Mouse (Mus musculus) erythroblast, embryonic 14.5 days (primary cell): Measurements from ENCODE around the gene Grip1. TPM values are rescaled to one million over a fixed set of nuclear protein-coding genes. Genes with fewer than 3 reads are reported as not detected.

Experiments used
- H3K27me3 ChIP-seq: 2 replicates; pipeline ENCODE4 v1.6.1; 2012; ENCODE audit warnings: inconsistent platforms; ENCODE audit not compliant: control insufficient read depth
- H3K36me3 ChIP-seq: 2 replicates; pipeline ENCODE4 v1.6.1; 2012; ENCODE audit warnings: mild to moderate bottlenecking, inconsistent platforms; ENCODE audit not compliant: control insufficient read depth
- H3K4me1 ChIP-seq: 2 replicates; pipeline ENCODE4 v1.6.1; 2012; ENCODE audit warnings: inconsistent platforms; ENCODE audit not compliant: control insufficient read depth
- H3K4me3 ChIP-seq: replicated peaks from 2 replicates; pipeline ENCODE3; 2012; ENCODE audit warnings: moderate library complexity, mild to moderate bottlenecking, inconsistent platforms
- H3K9me3 ChIP-seq: 2 replicates; pipeline ENCODE4 v1.6.1; 2012; ENCODE audit warnings: low read length, inconsistent platforms, mixed read lengths; ENCODE audit not compliant: control insufficient read depth
- GATA1 ChIP-seq: IDR thresholded peaks from 2 replicates; pipeline ENCODE4 v1.6.1; 2012; ENCODE audit warnings: low read length, inconsistent platforms, mixed read lengths
- TAL1 ChIP-seq: IDR thresholded peaks from 3 replicates; pipeline ENCODE4 v1.6.1; 2012; ENCODE audit warnings: low read length, inconsistent platforms, mixed read lengths
- polyA plus RNA-seq: library from polyadenylated mRNA; stranded (reverse); fragments of >175 nt; gene quantifications from 2 replicates; pipeline ENCODE4 v1.2.3, GENCODE M21; 2012

Grip1 gene
- polyA plus RNA-seq, 1 experiment: not detected

DNA sequence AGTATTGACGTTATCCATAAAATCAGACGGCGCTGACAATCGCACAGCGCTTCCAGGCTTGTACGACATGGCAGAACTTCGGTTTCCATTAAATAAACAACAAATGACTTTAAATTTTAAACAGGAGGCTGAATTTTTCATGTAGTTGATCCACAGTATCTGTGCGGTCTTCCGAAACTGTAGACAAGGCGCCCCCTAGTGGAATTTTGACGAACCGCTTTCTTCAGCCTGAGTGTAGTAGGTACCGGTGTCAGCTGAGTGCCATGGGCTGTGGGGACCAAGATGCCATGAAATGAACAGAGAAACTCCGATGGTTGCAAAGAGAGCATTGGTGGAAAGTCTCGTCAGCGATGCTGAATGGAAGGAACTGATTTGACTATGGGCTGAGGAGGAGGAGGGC is 677.0 kb downstream of the Grip1 start:
- TF ChIP-seq GATA1 (no peak), TAL1 (no peak)
- peaks cover 5% of the 10 kb centered on the region for H3K27me3 ChIP-seq

DNA sequence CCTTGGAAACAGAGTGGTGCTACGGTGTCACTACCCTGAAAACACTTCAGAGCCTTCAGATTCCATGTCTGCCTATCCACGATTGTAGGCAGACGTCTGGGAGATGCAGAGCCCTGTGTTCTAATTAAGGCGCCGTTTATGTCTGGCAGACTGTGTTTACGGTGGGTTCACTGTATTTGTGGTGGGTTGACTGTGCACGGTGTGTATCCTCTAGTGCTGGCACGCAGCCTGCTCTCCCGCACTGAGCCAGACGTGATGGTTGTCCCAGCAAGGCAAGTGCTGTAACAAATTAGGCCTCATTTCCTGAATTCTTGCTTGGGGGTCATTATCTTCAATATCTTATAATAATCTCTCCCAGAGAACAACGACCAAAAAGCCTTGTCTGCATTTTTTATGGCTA is 680.1 kb downstream of the Grip1 start:
- Histone ChIP-seq H3K4me3 (no peak overlapping the region), H3K4me1 (no peaks in the 10 kb centered on the region), H3K9me3 (no peaks in the 10 kb centered on the region), H3K27me3 (peaks cover 4% of the 10 kb centered on the region), H3K36me3 (no peaks in the 10 kb centered on the region)
- no peak for TF ChIP-seq TAL1
- TF ChIP-seq GATA1: no peak

More for the DNA sequence above, 677.0 kb downstream of the Grip1 start:
- H3K4me3 ChIP-seq: no peak overlapping the region
- no peaks in the 10 kb centered on the region for H3K9me3 ChIP-seq
- no peaks in the 10 kb centered on the region for H3K36me3 ChIP-seq
- no peaks in the 10 kb centered on the region for H3K4me1 ChIP-seq

GRCm38 (mm10) chr10:120136020-120136562 is 682.5 kb downstream of the Grip1 start:
- H3K4me1 ChIP-seq: no peaks in the 10 kb centered on the region
- H3K27me3 ChIP-seq: no peaks in the 10 kb centered on the region
- no peaks in the 10 kb centered on the region for H3K9me3 ChIP-seq
- H3K4me3 ChIP-seq: no peak overlapping the region
- no peaks in the 10 kb centered on the region for H3K36me3 ChIP-seq
- TF ChIP-seq TAL1 (no peak), GATA1 (no peak)

Other genes starting within 250 kb of the Grip1 start
- gene Cand1, start 213.8 kb upstream of the Grip1 start, polyA plus RNA-seq: 0.46 and 0.50 TPM in 2 replicates